Mouse (Mus musculus): ENCODE data around the gene Cnbp. TPM values are rescaled to one million over a fixed set of nuclear protein-coding genes. Genes with fewer than 3 reads are reported as not detected.

Cnbp gene
- polyA plus RNA-seq, 1 experiment from 2014 or later = 588 TPM

DNA sequence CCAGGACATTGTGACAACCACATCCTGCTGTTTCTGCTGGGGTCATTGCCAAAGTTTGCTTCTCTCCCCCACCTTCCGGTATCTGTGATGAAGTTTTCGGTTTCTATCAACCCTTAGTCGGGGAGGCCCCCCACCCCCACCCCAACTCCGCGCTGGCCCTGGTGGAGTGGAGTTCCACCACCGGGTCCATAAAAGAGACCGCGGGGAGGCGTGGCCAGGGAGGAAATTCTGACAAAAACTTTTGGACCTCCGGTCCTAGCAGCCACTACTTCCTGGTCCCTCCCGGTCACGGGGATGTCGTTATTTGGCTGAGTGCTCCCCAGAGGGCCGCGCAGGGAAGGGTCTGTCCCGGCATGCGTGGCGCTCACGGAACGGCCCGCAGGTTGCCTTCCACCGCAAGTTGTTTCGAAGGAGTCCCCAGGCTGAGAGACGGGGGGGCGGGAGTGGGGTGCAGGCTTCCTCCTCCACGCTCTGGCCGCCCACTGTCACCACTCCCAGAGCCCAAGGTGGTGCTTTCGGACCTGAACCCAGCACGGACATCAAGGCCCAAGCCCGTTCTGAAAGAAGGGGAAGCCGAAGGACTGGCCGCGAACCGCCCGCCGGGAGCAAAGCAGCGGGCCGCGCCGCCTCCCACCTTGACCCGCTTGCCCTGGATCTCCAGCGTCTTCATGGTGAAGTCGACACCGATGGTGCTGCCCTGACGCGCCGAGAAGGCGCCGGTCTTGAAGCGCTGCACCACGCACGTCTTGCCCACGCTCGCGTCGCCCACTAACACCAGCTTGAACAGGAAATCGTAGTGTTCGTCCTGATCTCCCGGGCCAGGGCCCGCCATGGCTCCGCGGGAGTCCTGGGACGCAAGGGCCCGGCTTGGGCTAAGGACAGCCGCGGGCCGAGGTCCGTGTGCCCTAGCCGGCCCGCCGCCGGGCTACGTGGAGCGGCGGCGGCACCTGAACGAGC, 39.9 kb downstream of the Cnbp start:
- peaks cover 8% of the 10 kb centered on the region; the same call in 1 of the 2 replicates for H3K4me1 ChIP-seq (ENCODE audit: control insufficient read depth, insufficient read depth, low read length)
- peak overlapping the region; percentile 73 for H3K9ac ChIP-seq (replicated peaks; ENCODE audit: low read length)
- H3K36me3 ChIP-seq (ENCODE audit: control insufficient read depth, insufficient read depth, low read length) = peaks cover 20% of the 10 kb centered on the region
- H3K27ac ChIP-seq (replicated peaks; ENCODE audit: low read depth, low read length) = peak overlapping the region; percentile 60
- H3K4me2 ChIP-seq (ENCODE audit: low read length) = peak overlapping the region; percentile 93
- peak; percentile 68 for DNase-seq
- no peaks in the 10 kb centered on the region for H3K9me3 ChIP-seq (ENCODE audit: control insufficient read depth, low read length)
- peak; percentile 24 for ATAC-seq (ENCODE audit: low FRiP score, low TSS enrichment)
- no peaks in the 10 kb centered on the region for H3K27me3 ChIP-seq (ENCODE audit: control insufficient read depth, insufficient read depth, low read length)
- under 1% methylated on average over 77 of the region's 77 CpGs for WGBS
- H3K4me3 ChIP-seq (replicated peaks; ENCODE audit: low read depth, low read length) = peak overlapping the region; percentile 66

DNA sequence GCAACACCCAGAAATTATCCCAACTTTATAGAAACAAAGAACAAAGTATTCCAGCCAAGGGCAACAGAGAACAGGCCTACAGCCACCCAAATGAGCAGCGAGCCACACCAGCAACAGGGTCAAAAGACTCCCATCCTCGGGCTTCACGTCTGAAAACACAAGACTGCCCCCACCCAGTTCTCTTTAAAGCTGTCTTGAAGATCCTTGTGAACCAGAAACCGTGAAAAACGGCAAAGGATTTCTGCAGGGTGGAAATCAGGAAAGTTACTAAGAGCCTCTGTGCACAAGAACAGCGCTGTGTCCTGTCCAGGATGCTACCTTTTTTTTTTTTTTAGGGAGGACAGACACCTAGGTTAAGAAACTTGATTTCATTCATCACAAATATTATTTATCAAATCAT, 40.6 kb downstream of the Cnbp start:
- H3K9me3 ChIP-seq (ENCODE audit: control insufficient read depth, low read length) = no peaks in the 10 kb centered on the region
- H3K27me3 ChIP-seq (ENCODE audit: control insufficient read depth, insufficient read depth, low read length) = no peaks in the 10 kb centered on the region
- H3K4me3 ChIP-seq (replicated peaks; ENCODE audit: low read depth, low read length) = peak overlapping the region; percentile 66
- ATAC-seq (ENCODE audit: low FRiP score, low TSS enrichment) = no peak
- peak overlapping the region; percentile 93 for H3K4me2 ChIP-seq (ENCODE audit: low read length)
- H3K36me3 ChIP-seq (ENCODE audit: control insufficient read depth, insufficient read depth, low read length) = peaks cover 15% of the 10 kb centered on the region
- no peak overlapping the region for H3K27ac ChIP-seq (replicated peaks; ENCODE audit: low read depth, low read length)
- WGBS = 32% methylated on average over 6 of the region's 6 CpGs
- no peak for DNase-seq
- no peak overlapping the region for H3K9ac ChIP-seq (replicated peaks; ENCODE audit: low read length)
- H3K4me1 ChIP-seq (ENCODE audit: control insufficient read depth, insufficient read depth, low read length) = peaks cover 8% of the 10 kb centered on the region; the same call in 1 of the 2 replicates

DNA sequence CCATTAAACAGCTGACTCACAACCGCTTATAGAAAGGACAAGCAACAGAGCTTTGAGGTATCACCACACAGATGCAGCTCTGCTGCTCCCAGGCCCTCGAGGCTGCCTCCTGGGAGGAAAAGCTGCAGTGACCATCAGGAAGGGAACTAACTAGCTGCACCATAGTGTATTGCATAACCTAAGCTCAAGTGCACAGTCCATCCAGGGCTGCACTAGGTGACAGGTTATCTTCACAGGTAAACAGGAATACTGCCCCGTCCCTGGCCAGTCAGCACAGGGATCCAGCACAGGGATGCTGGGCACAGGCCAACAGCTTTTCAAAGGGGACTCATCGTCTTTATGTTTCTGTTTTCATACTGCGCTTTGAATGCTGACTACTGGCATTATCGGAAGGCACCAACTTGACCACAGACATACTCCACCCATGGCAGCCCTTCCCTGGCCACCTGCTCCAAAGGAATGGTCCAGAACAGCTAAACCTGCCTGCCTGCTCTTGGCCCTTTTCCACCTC, 41.2 kb downstream of the Cnbp start:
- WGBS = 95% methylated on average over 6 of the region's 6 CpGs
- H3K4me1 ChIP-seq (ENCODE audit: control insufficient read depth, insufficient read depth, low read length) = peaks cover 8% of the 10 kb centered on the region; the same call in 1 of the 2 replicates
- no peak overlapping the region for H3K27ac ChIP-seq (replicated peaks; ENCODE audit: low read depth, low read length)
- no peak overlapping the region for H3K4me3 ChIP-seq (replicated peaks; ENCODE audit: low read depth, low read length)
- ATAC-seq (ENCODE audit: low FRiP score, low TSS enrichment) (no peak), DNase-seq (no peak)
- H3K4me2 ChIP-seq (ENCODE audit: low read length) = no peak overlapping the region
- H3K9me3 ChIP-seq (ENCODE audit: control insufficient read depth, low read length) = no peaks in the 10 kb centered on the region
- peaks cover 11% of the 10 kb centered on the region for H3K36me3 ChIP-seq (ENCODE audit: control insufficient read depth, insufficient read depth, low read length)
- H3K9ac ChIP-seq (replicated peaks; ENCODE audit: low read length) = no peak overlapping the region
- no peaks in the 10 kb centered on the region for H3K27me3 ChIP-seq (ENCODE audit: control insufficient read depth, insufficient read depth, low read length)

DNA sequence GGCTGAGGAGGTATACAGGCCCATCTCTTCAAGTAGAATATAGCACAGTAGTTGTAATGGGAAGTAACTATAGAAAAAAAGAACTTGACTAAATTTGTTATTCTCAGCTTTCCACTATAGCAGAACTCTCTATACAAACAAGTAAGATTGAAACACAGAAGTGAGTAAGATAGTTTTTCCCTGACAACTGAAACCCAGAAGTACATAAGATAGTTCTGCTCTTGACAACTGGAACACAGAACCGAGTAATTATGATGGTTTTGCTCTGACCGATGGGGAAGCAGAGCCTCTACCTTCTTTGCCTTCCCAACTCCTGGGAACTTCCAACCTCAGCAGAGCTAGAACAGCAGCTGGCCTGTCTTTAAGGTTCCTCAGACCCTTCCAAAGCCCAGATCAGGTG, 41.8 kb downstream of the Cnbp start:
- 84% methylated on average over 2 of the region's 2 CpGs for WGBS
- no peaks in the 10 kb centered on the region for H3K9me3 ChIP-seq (ENCODE audit: control insufficient read depth, low read length)
- no peaks in the 10 kb centered on the region for H3K27me3 ChIP-seq (ENCODE audit: control insufficient read depth, insufficient read depth, low read length)
- no peak overlapping the region for H3K9ac ChIP-seq (replicated peaks; ENCODE audit: low read length)
- no peak overlapping the region for H3K4me2 ChIP-seq (ENCODE audit: low read length)
- peaks cover 6% of the 10 kb centered on the region for H3K36me3 ChIP-seq (ENCODE audit: control insufficient read depth, insufficient read depth, low read length)
- H3K27ac ChIP-seq (replicated peaks; ENCODE audit: low read depth, low read length) = no peak overlapping the region
- no peak for ATAC-seq (ENCODE audit: low FRiP score, low TSS enrichment)
- peaks cover 8% of the 10 kb centered on the region; the same call in 1 of the 2 replicates for H3K4me1 ChIP-seq (ENCODE audit: control insufficient read depth, insufficient read depth, low read length)
- DNase-seq = no peak
- no peak overlapping the region for H3K4me3 ChIP-seq (replicated peaks; ENCODE audit: low read depth, low read length)

DNA sequence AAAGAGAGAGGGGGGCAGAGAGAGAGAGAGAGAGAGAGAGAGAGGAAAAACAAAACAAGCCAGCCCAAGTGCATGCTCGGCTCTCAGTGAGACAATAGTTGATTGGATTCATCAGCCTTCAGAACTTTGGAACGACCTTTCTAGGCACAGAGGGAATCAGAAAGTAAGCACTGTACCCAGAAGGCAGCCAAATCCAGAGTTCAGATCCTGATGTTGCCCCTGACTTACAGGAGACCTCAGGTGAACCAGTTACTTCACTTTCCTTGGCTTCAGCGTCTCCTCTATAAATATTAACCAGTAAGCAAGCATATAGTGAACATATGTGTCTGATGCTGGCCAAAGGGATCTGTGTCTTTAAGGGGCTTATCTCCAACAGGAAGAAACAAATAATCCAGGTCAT, 42.4 kb downstream of the Cnbp start:
- no peak overlapping the region for H3K9ac ChIP-seq (replicated peaks; ENCODE audit: low read length)
- H3K9me3 ChIP-seq (ENCODE audit: control insufficient read depth, low read length) = no peaks in the 10 kb centered on the region
- no peak overlapping the region for H3K4me3 ChIP-seq (replicated peaks; ENCODE audit: low read depth, low read length)
- 82% methylated on average over 3 of the region's 3 CpGs for WGBS
- no peaks in the 10 kb centered on the region for H3K27me3 ChIP-seq (ENCODE audit: control insufficient read depth, insufficient read depth, low read length)
- H3K4me1 ChIP-seq (ENCODE audit: control insufficient read depth, insufficient read depth, low read length) = peaks cover 8% of the 10 kb centered on the region; the same call in 1 of the 2 replicates
- peaks cover 5% of the 10 kb centered on the region; the same call in 1 of the 2 replicates for H3K36me3 ChIP-seq (ENCODE audit: control insufficient read depth, insufficient read depth, low read length)
- no peak for ATAC-seq (ENCODE audit: low FRiP score, low TSS enrichment)
- H3K4me2 ChIP-seq (ENCODE audit: low read length) = no peak overlapping the region
- H3K27ac ChIP-seq (replicated peaks; ENCODE audit: low read depth, low read length) = no peak overlapping the region
- DNase-seq = no peak

DNA sequence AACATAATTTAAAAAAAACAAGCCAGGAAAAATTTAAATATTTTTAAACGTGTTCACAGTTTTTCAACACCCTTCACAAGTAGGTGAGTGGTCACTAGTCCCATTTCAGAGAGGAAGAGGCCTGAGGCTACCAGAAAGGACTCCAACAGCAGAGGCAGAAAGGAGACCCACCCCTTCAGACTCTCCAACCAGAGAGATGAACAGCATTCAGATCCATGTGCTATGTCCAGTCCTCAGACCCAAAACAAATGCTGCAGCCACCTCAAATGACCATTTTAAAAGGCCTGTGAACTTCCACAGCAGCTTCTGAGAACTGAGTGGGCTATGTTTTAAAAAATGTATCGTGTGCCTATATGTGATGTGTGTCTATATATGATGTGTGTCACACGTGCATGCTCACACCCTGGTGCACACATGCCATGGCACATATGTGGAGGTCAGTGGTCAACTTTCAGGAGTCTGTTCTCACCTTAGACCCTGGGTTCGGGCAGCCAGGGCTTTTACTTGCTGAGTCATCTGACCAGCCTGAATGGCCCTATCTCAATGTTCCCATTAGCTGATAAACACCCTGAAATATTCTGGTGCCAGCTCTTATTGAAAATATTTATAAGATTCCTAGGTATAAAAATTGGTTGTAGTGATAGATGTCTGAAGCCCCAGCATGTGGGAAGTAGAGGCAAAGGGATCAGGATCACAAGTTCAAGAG, 43.0 kb downstream of the Cnbp start:
- DNase-seq = no peak
- H3K9me3 ChIP-seq (ENCODE audit: control insufficient read depth, low read length) = no peaks in the 10 kb centered on the region
- H3K36me3 ChIP-seq (ENCODE audit: control insufficient read depth, insufficient read depth, low read length) = 0 out of 2 replicates have a peak, but pooled peaks cover 2% of the 10 kb centered on the region
- no peak overlapping the region for H3K4me3 ChIP-seq (replicated peaks; ENCODE audit: low read depth, low read length)
- 85% methylated on average over 4 of the region's 4 CpGs for WGBS
- H3K4me2 ChIP-seq (ENCODE audit: low read length) = no peak overlapping the region
- H3K9ac ChIP-seq (replicated peaks; ENCODE audit: low read length) = no peak overlapping the region
- no peak for ATAC-seq (ENCODE audit: low FRiP score, low TSS enrichment)
- H3K27ac ChIP-seq (replicated peaks; ENCODE audit: low read depth, low read length) = no peak overlapping the region
- H3K4me1 ChIP-seq (ENCODE audit: control insufficient read depth, insufficient read depth, low read length) = peaks cover 8% of the 10 kb centered on the region; the same call in 1 of the 2 replicates
- H3K27me3 ChIP-seq (ENCODE audit: control insufficient read depth, insufficient read depth, low read length) = no peaks in the 10 kb centered on the region

DNA sequence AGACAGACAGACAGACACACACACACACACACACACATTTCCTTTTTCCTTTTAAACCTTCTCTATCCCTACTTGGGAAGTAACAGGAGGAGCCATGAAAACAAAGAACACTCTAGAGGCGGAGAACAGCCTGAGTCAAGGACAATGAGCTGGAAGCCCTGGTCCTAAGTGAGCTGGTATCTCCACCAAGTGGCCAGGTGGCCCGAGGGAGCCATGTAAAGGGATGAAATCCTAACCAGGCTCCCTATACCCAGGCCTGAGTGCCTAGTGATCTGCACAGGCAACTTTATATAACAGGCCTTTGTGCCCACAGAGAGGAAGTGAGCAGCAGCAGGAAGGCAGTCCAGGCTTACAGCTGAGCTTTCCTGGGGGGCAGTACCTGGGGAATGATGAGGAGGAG, 44.0 kb downstream of the Cnbp start:
- H3K4me3 ChIP-seq (replicated peaks; ENCODE audit: low read depth, low read length) = no peak overlapping the region
- no peak overlapping the region for H3K4me2 ChIP-seq (ENCODE audit: low read length)
- H3K27me3 ChIP-seq (ENCODE audit: control insufficient read depth, insufficient read depth, low read length) = no peaks in the 10 kb centered on the region
- H3K9me3 ChIP-seq (ENCODE audit: control insufficient read depth, low read length) = no peaks in the 10 kb centered on the region
- WGBS = 61% methylated on average over 2 of the region's 2 CpGs
- no peak for DNase-seq
- peaks cover 8% of the 10 kb centered on the region; the same call in 1 of the 2 replicates for H3K4me1 ChIP-seq (ENCODE audit: control insufficient read depth, insufficient read depth, low read length)
- 0 out of 2 replicates have a peak, but pooled peaks cover 2% of the 10 kb centered on the region for H3K36me3 ChIP-seq (ENCODE audit: control insufficient read depth, insufficient read depth, low read length)
- H3K9ac ChIP-seq (replicated peaks; ENCODE audit: low read length) = no peak overlapping the region
- ATAC-seq (ENCODE audit: low FRiP score, low TSS enrichment) = no peak
- no peak overlapping the region for H3K27ac ChIP-seq (replicated peaks; ENCODE audit: low read depth, low read length)

DNA sequence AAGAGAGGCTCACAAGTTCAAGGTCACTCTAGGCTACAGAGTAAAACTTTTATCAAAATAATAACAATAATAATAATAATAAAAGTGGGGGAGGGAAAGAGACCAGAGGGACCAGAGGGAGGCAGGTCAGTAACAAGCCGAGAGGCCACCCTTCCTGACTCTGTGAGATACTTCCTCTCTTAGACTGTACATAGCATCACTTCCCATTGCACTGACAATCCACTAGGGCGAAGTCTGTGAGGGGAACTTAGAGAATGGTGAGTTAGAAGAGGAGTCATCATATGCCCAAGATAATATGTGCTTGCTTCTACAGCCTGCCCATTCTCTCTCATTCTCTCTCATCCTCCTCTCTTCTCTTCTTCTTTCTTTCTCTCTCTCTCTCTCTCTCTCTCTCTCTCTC, 44.9 kb downstream of the Cnbp start:
- DNase-seq (no peak), ATAC-seq (ENCODE audit: low FRiP score, low TSS enrichment) (no peak)
- Histone ChIP-seq H3K36me3 (ENCODE audit: control insufficient read depth, insufficient read depth, low read length) (0 out of 2 replicates have a peak, but pooled peaks cover 2% of the 10 kb centered on the region), H3K4me1 (ENCODE audit: control insufficient read depth, insufficient read depth, low read length) (peaks cover 6% of the 10 kb centered on the region; the same call in 1 of the 2 replicates), H3K4me2 (ENCODE audit: low read length) (no peak overlapping the region), H3K9ac (replicated peaks; ENCODE audit: low read length) (no peak overlapping the region), H3K9me3 (ENCODE audit: control insufficient read depth, low read length) (no peaks in the 10 kb centered on the region), H3K27ac (replicated peaks; ENCODE audit: low read depth, low read length) (no peak overlapping the region), H3K27me3 (ENCODE audit: control insufficient read depth, insufficient read depth, low read length) (no peaks in the 10 kb centered on the region), H3K4me3 (replicated peaks; ENCODE audit: low read depth, low read length) (no peak overlapping the region)
- 90% methylated on average over 2 of the region's 2 CpGs for WGBS
